Mouse (Mus musculus): ENCODE results near the gene Rabggta.
A peak's percentile ranks its signal among the peaks of the same experiment; 100 is the strongest.

The Rabggta gene

DNA sequence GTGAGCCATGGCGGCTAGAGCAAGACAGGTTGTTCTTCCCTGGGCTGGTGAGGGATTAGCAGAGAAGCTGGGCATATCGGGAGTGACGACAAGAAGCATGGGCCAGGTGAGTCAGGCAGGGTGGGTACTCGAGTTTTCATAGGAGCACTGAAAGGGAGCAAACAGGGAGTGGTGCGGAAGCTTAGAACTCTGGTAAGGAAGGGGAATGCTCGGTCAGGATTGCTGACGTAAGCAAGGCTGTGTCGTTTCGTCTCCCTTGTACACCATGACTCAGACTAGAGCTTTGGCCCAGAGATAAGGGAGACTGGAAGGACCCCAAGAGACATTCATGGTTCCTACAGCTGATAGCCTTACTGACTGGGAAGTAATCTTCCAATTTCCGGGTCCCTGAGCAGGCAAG is 11.8 kb upstream of the Rabggta start:
- DNase-seq (ENCODE audit: low spot score in 2 of 2), result no peak

DNA sequence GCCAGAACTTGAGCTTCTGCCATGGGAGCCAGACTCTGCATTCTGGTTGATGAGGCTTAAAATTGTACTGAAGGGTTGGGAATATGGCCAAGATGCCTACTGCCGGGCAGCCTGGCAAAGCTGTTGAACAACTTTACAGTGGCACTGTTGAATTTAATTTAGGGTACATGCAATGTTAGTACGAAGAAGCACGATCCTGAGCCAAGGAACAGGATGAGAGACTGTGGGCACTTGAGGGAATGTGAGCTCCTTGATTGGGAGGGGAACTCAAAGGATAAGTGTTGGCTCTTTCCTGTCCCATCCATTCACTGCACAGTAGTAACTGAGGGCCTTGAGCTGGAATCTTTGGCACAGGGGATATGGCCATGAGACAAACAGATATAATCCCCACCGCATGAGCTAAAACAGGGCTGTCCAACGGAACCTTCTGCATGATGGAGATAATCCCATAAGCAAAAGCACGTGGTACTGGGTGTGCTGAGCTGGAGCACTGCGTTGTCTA is 8.5 kb upstream of the Rabggta start:
- peak; percentile 27 to 29 for DNase-seq (ENCODE audit: low spot score in 2 of 2)

DNA sequence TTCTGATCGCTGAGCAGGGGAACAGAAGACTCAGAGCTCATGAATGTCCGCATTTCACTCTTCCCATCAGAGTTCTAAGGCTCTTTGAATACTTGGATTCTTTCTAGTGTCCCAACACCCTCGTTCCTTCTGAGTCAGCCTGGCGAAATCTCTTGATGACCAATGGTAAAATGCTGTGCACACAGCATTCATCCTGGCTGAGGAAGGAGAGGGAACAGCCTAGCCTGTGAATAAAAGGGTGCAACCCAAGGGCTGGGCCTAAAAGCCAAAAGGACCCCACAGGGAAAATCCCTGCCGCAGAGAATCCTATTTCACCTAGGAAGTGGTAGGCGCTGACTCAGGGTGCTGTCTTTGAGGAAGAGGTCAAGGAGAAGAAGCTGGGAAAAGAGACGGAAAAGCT is 8.1 kb upstream of the Rabggta start:
- DNase-seq (ENCODE audit: low spot score in 2 of 2), result no peak

DNA sequence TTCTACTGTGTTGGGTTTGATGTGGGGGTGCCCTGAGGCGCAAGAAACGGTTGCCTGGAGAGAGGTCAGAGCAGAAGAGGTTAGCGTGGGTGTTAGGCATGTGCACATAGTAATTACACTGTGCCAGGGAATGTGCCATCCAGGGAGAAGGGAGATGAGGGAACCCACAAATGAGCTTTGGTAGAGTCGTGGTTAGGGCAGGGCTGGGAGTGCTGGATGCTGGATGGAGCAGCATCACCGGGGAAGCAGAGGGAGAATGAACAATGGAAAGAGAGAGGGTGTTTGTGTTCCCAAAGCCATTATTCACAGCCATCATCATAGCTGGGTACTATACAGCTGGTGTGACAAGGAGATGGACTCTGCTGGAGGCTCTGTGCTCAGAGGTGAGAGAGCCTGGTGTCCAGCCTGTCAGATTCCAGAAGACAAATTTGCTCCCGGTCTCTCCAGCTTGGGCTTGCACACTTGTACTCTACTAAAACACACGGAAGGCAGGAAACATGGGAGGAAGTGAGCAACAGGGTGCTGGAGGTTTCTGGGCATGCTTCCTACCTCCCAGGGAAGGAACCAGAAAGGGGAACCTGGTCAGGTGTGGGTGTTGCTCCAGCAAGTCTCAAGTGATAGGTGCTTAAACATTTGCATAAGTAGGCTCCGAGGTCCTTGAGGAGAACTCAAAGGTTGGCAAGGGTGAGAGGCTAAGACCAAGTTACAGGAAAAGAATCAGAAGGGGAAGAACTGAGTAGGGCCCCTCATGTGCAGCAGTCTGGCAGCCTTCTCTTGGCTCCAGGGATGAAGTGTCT is 6.0 kb upstream of the Rabggta start:
- DNase-seq (ENCODE audit: low spot score in 2 of 2), result no peak

DNA sequence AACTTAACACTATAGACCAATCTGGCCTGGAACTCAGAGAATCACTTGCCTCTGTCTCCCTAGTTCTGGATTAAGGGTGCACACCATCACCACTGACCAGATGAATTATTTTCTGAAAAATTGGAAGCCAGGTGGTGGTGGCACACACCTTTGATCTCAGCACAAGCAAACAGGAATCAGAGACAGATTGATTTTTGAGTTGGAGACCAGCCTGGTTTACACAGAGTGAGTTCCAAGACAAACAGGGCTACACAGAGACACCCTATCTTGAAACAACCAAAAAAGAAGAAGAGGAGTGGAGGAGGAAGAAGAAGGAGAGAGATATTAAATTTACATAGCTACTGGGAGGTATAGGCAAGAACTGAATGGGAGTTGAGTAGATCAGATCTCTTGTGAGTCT is 4.2 kb upstream of the Rabggta start:
- DNase-seq (ENCODE audit: low spot score in 2 of 2), result no peak

DNA sequence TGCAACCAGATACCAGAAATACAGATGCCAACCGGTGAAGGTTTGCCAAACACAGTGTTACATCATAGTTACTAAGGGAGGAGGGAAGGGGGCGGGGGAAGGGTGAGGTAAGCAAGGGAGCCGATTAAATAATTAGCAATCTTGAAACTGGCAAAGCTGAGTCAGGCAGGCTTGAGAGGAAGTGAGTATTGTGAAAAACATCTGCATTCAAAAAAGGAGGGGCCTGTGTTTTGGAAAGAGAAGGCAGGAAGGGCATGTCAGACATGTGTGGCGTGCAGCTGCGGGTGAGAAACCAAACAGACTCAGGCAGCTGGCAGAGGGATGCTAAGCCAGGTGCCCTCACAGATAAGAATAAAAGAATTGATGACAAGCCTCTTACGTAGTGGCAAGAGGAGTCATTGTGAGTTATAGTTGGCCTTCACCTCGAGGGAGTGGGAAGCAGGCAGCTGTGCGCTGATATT is 2.4 kb upstream of the Rabggta start:
- no peak for DNase-seq (ENCODE audit: low spot score in 2 of 2)

DNA sequence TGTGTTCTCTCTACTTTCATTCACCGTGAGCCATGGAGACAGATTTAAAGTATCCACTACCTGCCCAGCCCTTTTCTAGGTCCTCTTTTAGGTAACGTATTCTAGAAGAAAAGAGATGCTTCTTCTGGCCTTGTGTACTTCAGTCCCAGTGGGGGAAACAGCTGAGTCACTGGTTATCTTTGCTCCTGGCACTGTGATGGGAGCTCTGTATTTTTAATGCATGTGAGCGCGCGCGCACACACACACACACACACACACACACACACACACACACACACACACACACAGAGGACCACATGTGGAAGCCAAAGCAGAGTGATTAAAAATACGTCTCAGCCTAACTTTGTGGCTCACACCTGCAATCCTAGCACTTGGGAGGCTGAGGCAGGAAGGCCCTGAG is 1.4 kb upstream of the Rabggta start:
- DNase-seq (ENCODE audit: low spot score in 2 of 2), result no peak

DNA sequence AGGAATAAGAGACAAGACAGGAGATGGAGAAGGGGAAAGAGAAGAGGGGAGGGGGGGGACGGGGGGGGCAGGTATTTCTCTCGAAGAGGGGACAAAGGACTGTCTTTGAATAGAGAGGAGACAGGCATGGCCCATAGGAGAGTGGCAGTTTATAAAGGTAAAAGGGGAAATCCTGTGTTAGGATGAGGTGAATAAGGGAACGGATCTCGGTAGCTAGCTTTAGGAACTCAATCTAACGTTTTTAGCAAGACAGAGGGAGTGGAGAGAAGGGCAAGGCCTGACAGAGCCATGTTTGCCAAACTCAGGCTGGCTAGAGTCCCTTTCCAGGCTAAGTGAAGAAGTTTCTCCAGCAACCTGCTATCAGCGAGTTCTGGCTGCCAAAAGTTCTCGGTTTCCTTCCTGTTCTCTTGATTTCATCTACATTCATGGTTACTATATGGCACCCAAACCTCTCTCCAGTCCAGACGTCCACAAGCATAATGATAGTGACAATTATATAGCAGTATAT is 429 bp upstream of the Rabggta start:
- DNase-seq (ENCODE audit: low spot score in 2 of 2), result no peak

DNA sequence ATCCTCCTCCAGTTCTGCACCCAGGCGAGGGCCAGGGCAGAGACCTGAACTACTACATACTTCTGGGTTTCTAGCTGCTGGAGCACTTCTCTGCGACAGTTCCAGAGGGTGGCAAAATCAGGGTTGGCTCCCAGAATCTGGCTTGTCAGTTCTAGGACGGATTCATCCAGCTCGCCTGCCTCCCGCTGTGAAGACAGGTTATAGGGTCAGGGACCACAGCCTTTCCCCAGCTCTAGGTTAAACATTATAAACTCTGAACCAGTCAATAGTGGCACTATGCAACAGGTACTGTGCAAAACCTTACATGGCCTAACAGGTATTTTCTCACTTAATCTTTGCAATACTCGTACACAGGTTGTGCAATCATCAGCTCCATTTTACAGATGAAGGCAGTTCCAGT is 987 bp downstream of the Rabggta start:
- no peak for DNase-seq (ENCODE audit: low spot score in 2 of 2)

DNA sequence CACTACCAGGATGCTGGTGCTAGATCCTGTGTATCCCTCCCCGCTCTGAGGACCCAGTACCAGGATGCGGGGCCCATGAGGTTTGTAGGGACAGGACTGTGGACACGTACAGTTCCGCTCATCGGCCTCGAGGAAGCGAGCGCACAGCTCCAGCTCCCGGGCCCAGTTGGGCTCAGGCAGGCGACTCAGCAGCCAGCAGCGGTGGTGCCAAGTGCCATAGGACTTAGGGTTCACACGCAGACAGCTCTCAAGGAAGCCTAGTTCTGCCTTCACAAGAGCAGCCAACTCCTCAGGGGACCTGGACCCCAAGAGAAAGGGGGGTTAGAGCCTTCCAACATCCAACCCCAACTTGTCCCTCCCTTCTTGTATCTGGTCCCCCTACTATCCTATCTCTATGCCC is 1.4 kb downstream of the Rabggta start:
- no peak for DNase-seq (ENCODE audit: low spot score in 2 of 2)

DNA sequence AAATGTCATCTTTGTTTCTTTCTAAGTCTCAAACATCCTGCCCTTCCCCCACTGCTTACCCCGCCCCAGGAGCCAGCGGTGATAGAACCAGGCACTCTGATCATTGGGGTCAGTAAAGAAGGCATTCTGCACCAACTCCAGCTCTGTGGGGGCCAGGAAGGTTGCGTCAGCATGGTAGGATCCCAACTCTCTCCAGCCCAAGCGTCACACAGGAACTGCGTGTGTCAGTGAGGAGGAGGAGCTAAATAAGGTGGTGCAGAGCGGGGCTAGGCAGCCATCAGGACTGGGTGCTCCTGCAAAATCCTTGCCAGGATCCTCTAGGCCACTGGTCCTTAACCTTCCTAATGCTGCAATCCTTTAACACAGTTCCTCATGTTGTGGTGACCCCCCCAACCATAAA is 2.3 kb downstream of the Rabggta start:
- DNase-seq (ENCODE audit: low spot score in 2 of 2), result no peak

DNA sequence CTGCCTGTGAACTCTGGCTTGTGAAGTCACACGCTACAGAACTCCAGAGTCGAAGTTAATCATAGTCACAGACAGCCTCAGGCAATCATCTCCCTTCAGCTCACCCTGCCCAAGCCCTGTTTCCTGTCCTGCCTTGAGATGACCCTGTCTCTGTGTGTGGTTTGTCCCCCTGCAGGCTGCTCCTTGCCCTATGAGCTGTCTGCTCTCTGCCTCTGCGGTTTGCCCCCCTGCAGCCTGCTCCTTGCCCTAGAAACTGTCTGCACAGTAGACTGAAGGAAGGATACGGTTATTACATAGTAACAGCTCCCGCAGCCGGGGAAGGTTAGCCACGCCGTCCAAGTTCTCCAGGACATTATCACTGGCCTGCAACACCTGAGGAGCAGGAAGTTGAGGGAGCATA is 5.2 kb downstream of the Rabggta start:
- no peak for DNase-seq (ENCODE audit: low spot score in 2 of 2)

DNA sequence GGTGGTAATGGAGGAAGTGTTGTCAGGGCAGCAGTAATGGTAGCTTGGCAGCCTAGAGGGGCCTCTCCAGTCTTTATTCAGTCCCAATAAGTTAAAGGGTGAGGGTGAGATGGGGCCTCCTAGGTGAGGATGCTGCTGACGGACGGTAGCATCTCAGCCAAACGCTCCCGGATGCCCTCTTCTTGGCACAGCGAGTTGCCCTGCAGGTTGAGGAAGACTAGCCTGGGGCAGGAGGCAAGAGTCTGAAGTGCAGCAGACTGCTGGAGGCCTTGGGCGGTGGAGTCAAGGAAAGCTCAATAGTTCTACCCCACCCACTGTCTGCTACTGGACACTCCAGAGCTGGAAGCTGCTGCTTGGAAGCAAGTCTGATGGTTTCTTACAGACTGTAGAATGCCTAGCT is 5.8 kb downstream of the Rabggta start:
- no peak for DNase-seq (ENCODE audit: low spot score in 2 of 2)

DNA sequence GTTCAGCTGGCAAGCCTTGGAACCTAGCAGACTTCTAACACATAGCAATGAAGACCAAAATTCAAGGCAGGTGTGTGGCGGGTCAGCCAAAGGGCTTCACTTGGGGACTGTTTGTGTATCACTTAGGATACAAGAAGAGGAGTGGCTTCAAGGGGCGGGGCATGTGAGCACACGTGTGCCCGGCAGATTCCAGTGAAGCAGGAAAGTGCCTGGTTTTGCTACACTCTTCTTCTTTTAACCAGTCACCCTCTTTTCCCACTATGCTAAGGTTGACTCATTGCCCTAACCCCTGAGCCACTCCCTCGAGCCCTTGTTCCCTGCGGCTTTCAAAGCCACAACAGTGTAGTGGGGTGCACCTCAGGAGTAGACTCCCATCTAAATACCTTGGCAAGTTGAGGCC is 7.2 kb downstream of the Rabggta start:
- no peak for DNase-seq (ENCODE audit: low spot score in 2 of 2)

DNA sequence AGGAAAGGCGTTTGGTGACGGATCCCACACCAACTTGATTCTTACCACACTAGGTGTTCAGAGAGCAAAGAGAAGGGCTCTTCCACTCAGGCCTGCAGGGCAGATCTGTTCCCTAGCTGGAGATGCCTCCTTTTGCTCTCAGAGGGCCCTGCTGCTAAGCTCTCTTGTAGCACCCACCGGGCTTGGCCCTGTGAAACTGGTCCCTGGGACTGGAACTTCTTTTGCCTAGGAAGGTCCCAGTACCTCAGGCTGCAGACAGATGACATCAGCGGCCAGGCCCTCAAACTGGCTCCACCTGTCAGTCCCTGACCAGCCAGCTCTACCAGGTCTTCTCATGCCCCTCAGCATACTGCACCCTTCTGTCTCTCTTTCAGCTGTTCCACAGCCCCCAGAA is 8.3 kb downstream of the Rabggta start, which contains the start of gene Tgm1:
Tgm1 (minus strand) TSS at position 198 of the 394 bp plus-strand sequence.
- DNase-seq (ENCODE audit: low spot score in 2 of 2), result no peak

DNA sequence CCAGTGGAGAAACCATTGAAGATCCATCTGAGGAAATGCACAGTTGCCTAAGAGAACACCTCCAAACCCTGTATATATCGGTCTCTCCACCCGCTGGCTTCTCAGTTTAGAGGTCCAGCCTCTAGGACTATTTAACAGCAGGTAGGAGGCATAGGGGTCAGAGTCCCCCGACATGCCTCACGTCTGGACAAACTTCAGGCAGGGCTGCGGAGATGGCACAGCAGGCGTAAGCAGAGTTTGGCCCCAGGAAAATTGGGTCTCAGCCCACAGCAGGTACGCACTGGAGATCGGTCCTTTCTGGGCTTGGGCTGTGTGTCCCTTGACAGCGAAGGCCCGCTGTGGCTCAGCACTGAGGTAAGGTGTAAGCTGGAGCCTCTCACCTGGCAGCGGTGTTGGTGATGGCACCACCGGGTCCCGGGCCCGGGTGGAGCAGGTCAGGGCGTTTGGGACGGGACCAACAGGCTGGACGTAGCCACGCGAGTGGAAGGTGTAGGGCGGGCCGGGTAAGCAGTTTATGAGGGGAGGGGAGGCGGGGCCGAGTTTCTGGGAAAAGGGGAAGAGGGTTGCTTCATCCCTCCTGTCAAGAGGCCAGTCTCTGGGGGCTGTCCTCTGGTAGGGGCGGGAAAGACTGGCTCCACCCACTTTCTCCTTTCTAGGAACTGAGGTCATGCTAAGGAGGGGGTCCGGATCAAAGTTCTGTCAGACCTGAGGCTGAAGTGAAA is 8.9 kb downstream of the Rabggta start:
- DNase-seq (ENCODE audit: low spot score in 2 of 2), result no peak

DNA sequence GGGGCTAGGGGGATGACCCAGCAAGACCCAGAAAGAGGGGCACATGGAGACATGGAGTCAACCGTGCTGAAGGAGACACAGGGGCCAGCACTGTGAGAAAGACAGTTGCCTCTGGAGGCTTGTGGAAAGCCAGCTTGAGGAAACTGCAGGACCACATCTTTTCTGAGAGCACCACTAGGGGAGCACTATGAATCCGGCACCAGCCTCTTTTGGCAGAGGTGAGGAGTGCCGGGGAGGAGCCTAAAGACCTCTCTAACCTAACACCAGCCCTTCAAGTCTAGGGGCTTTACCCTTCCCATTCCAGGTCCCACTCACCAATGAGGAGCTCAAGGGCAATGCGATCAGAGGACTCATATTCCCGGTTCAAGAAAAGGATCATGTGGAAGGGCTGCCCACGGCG is 10.3 kb downstream of the Rabggta start:
- no peak for DNase-seq (ENCODE audit: low spot score in 2 of 2)

DNA sequence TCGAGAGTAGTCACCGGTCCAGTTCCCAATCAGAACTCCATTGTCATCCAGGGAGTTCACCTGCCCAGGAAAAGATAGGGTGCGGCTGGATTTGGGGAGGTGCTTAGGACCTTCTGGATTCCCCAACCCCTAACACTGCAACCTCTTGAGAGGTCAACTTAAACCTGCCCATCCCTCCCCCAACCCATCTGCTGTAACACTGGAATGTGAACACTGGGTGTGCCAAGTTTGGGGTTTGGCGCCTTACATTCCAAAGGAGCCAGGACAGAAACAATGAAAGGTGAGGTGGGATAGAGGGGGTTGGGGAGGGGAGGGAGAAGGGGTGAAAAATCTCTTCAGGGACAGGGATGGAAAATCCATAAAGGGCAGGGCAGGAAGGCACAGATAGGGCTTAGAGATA is 12.6 kb downstream of the Rabggta start:
- no peak for DNase-seq (ENCODE audit: low spot score in 2 of 2)

DNA sequence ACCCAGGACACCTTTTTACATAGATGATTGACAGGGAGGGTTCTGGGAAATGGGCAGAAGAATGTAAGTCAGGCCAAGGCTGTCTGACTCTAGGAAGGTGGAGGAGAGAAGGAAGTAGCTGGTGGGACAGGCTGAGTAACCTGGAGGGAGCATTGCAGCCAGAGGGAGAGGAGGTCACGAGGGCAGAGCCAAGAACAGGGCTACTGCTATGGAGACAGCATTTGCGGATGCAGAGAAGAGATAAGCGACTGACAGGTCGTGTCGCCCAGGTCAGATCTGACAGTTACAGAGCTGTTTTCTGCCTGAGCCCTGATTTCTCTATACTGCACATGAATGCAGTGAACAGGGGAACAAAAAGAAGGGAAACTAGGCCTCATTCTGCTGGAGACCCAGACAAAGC is 14.7 kb downstream of the Rabggta start:
- DNase-seq (ENCODE audit: low spot score in 2 of 2), result no peak

DNA sequence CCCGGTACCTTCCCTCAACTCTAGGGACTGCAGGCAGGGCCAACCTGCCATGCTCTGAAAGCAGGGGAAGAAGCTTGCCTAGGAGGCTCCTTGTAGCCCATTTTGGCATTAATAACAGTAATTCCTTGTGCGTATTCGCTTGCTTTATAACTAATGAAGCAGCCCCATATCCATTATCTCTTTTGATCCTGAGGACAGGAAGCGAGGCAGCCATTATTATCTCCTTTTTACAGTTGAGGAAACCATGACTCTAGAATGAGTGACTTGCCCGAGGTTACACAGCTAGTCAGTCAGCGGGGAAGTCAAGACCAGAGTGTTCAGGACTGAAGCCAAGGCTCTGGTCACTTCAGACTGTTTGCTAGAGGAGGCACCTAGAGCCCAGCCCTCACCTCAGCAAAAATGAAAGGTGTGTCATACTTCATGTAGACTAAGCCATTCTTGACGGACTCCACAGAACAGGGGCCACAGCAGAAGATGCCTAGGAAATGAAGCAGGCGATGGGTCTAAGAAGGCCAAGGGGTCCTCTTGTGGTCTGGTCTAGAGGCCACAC is 15.9 kb downstream of the Rabggta start:
- DNase-seq (ENCODE audit: low spot score in 2 of 2), result no peak

DNA sequence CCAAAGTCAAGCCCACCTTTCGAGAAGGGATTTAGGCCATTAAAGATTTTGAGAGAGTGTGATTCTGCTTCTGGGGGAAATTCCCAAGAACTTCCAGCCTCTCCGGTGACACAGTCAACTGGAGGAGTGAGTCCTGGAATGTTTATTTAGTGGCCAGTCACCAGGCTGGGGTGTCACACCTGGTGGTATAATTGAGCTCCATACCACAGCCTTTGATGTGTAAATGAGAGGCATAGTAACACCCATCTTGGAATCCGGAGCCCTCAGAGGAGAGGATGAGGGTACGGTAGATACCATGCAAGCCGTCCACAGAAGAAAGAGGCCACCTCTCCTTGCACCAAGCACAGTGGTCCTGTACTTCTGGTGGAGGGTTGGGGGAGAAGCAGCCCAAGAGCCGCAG is 19.3 kb downstream of the Rabggta start:
- DNase-seq (ENCODE audit: low spot score in 2 of 2), result no peak

DNA sequence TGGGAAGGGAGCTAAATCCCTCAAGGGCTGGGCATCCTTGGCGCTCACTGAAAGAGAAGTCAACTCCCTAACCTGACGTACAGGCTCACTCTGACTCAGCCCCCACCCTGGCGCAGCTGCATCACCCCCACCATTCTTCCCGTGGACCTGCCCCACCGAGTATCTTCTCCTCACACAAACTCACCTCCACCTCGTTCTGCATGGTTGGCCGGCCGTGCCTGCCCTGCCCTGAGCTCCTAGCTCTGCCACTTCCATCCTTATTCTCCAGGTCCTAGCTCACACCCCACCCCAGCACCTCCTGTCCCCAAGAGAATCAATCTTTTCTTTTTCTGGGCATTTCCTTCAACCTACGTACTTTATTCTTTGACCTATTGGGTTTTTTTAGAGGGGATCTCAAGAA is 20.9 kb downstream of the Rabggta start:
- DNase-seq (ENCODE audit: low spot score in 2 of 2), result no peak

DNA sequence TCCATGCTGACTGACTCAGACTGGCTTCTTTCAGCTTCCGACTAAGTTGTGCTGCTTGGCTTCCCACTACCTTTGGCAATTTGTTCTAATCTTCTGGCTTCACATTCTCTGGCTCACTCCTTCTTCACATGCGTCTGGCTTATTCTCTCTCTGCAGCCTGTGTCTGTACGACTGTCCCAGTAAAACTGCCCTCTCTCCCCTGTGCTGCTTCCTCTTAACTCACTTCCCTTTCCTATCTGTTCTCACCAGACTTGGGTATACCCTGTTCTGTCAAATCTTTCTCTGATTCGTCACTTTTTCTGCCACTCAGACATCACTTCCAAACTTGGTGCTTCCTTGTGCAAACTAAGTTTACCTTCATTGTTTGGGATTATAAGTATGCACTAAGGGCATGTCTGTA is 24.8 kb downstream of the Rabggta start:
- DNase-seq (ENCODE audit: low spot score in 2 of 2), result no peak

Measured in right cerebral cortex, adult 2 months (tissue).